Mouse (Mus musculus) spleen, postnatal 14 days (tissue): Measurements from ENCODE around the gene Gzmd.

Experiments
- DNase-seq, 2 experiments: peaks; one replicate each; pipeline ENCODE4 v3.0.0; 2021 to 2022; ENCODE audit warnings: low spot score in 2 of 2

Gene Gzmd

GRCm38 (mm10) chr14:56082016-56082415, 50.4 kb downstream of the Gzmd start:
- no peak for DNase-seq
